Mouse (Mus musculus): ENCODE measurements around the gene Wdr78. TPM values are rescaled to one million over a fixed set of nuclear protein-coding genes. Genes with fewer than 3 reads are reported as not detected.

The Wdr78 gene
- polyA plus RNA-seq (2012; rRNA removed) = 4.1 and 5.3 TPM in 2 replicates

- peak; percentile 97 to 98 for DNase-seq
- peak within 1 kb of the TSS; percentile 87 for H3K27ac ChIP-seq (ENCODE audit: insufficient read depth, low read length)
- peak within 1 kb of the TSS; percentile 82 for H3K4me3 ChIP-seq (replicated peaks; ENCODE audit: insufficient read depth, low read depth, low read length)
- under 1% methylated on average over 89 of the region's 90 CpGs for WGBS
- peaks cover 3% of the 10 kb centered on the region; the same call in 1 of the 2 replicates for H3K4me1 ChIP-seq (ENCODE audit: control insufficient read depth, insufficient read depth, low read length)
- no peaks in the 10 kb centered on the region for H3K27me3 ChIP-seq (ENCODE audit: control insufficient read depth, insufficient read depth, low read length)
- TF ChIP-seq CTCF (IDR thresholded peaks at IDR 0.05; ENCODE audit: borderline replicate concordance, insufficient read depth, low read depth, low read length) (no peak), POLR2A (IDR thresholded peaks at IDR 0.05; ENCODE audit: borderline replicate concordance, insufficient read depth, low read length) (peak; percentile 74; the same call in 1 of the 2 replicates)
Observed at GRCm38 (mm10) chr4:103114184-103115111, at the start of gene Wdr78, which contains the start of gene Mier1. Gene Wdr78 (minus strand): TSS chr4:103114555. Gene Mier1 (plus strand): TSS chr4:103114390.

GRCm38 (mm10) chr4:103158781-103159180 lies 44.4 kb upstream of the Wdr78 start:
- Histone ChIP-seq H3K27me3 (ENCODE audit: control insufficient read depth, insufficient read depth, low read length) (no peaks in the 10 kb centered on the region), H3K27ac (ENCODE audit: insufficient read depth, low read length) (no peak overlapping the region), H3K4me1 (ENCODE audit: control insufficient read depth, insufficient read depth, low read length) (no peaks in the 10 kb centered on the region)

GRCm38 (mm10) chr4:103151946-103152345 lies 37.6 kb upstream of the Wdr78 start:
- WGBS = 58% methylated on average over 5 of the region's 5 CpGs
- TF ChIP-seq POLR2A (IDR thresholded peaks at IDR 0.05; ENCODE audit: borderline replicate concordance, insufficient read depth, low read length) (no peak), CTCF (IDR thresholded peaks at IDR 0.05; ENCODE audit: borderline replicate concordance, insufficient read depth, low read depth, low read length) (no peak)
- Histone ChIP-seq H3K4me1 (ENCODE audit: control insufficient read depth, insufficient read depth, low read length) (no peaks in the 10 kb centered on the region), H3K27ac (ENCODE audit: insufficient read depth, low read length) (no peak overlapping the region), H3K4me3 (replicated peaks; ENCODE audit: insufficient read depth, low read depth, low read length) (no peak overlapping the region), H3K27me3 (ENCODE audit: control insufficient read depth, insufficient read depth, low read length) (no peaks in the 10 kb centered on the region)
- no peak for DNase-seq

More at GRCm38 (mm10) chr4:103158781-103159180, 44.4 kb upstream of the Wdr78 start:
- TF ChIP-seq CTCF (IDR thresholded peaks at IDR 0.05; ENCODE audit: borderline replicate concordance, insufficient read depth, low read depth, low read length) = no peak
- no peak for TF ChIP-seq POLR2A (IDR thresholded peaks at IDR 0.05; ENCODE audit: borderline replicate concordance, insufficient read depth, low read length)
- DNase-seq = no peak
- H3K4me3 ChIP-seq (replicated peaks; ENCODE audit: insufficient read depth, low read depth, low read length) = no peak overlapping the region
- 89% methylated on average over 4 of the region's 4 CpGs for WGBS

GRCm38 (mm10) chr4:103146339-103146738 lies 32.0 kb upstream of the Wdr78 start:
- no peaks in the 10 kb centered on the region for H3K27me3 ChIP-seq (ENCODE audit: control insufficient read depth, insufficient read depth, low read length)
- no peak overlapping the region for H3K27ac ChIP-seq (ENCODE audit: insufficient read depth, low read length)
- H3K4me3 ChIP-seq (replicated peaks; ENCODE audit: insufficient read depth, low read depth, low read length) = no peak overlapping the region
- 31% methylated on average over 5 of the region's 5 CpGs for WGBS
- peak; percentile 70 to 73 for DNase-seq
- TF ChIP-seq POLR2A (IDR thresholded peaks at IDR 0.05; ENCODE audit: borderline replicate concordance, insufficient read depth, low read length) (no peak), CTCF (IDR thresholded peaks at IDR 0.05; ENCODE audit: borderline replicate concordance, insufficient read depth, low read depth, low read length) (peak; percentile 84)
- no peaks in the 10 kb centered on the region for H3K4me1 ChIP-seq (ENCODE audit: control insufficient read depth, insufficient read depth, low read length)

- H3K27ac ChIP-seq (ENCODE audit: insufficient read depth, low read length) = no peak overlapping the region
- 91% methylated on average over 1 of the region's 1 CpGs for WGBS
- no peak for DNase-seq
- TF ChIP-seq POLR2A (IDR thresholded peaks at IDR 0.05; ENCODE audit: borderline replicate concordance, insufficient read depth, low read length) (no peak), CTCF (IDR thresholded peaks at IDR 0.05; ENCODE audit: borderline replicate concordance, insufficient read depth, low read depth, low read length) (no peak)
- no peaks in the 10 kb centered on the region for H3K27me3 ChIP-seq (ENCODE audit: control insufficient read depth, insufficient read depth, low read length)
- H3K4me1 ChIP-seq (ENCODE audit: control insufficient read depth, insufficient read depth, low read length) = peaks cover 2% of the 10 kb centered on the region; the same call in 1 of the 2 replicates
- no peak overlapping the region for H3K4me3 ChIP-seq (replicated peaks; ENCODE audit: insufficient read depth, low read depth, low read length)
Observed at GRCm38 (mm10) chr4:103136946-103137345, 22.6 kb upstream of the Wdr78 start.

- 88% methylated on average over 4 of the region's 4 CpGs for WGBS
- no peaks in the 10 kb centered on the region for H3K4me1 ChIP-seq (ENCODE audit: control insufficient read depth, insufficient read depth, low read length)
- H3K4me3 ChIP-seq (replicated peaks; ENCODE audit: insufficient read depth, low read depth, low read length) = no peak overlapping the region
- TF ChIP-seq POLR2A (IDR thresholded peaks at IDR 0.05; ENCODE audit: borderline replicate concordance, insufficient read depth, low read length) (no peak), CTCF (IDR thresholded peaks at IDR 0.05; ENCODE audit: borderline replicate concordance, insufficient read depth, low read depth, low read length) (no peak)
- no peak for DNase-seq
- no peak overlapping the region for H3K27ac ChIP-seq (ENCODE audit: insufficient read depth, low read length)
- no peaks in the 10 kb centered on the region for H3K27me3 ChIP-seq (ENCODE audit: control insufficient read depth, insufficient read depth, low read length)
Observed at GRCm38 (mm10) chr4:103126533-103126932, 12.2 kb upstream of the Wdr78 start.

GRCm38 (mm10) chr4:103123606-103124005 lies 9.3 kb upstream of the Wdr78 start:
- Histone ChIP-seq H3K27me3 (ENCODE audit: control insufficient read depth, insufficient read depth, low read length) (no peaks in the 10 kb centered on the region), H3K27ac (ENCODE audit: insufficient read depth, low read length) (no peak overlapping the region), H3K4me1 (ENCODE audit: control insufficient read depth, insufficient read depth, low read length) (0 out of 2 replicates have a peak, but pooled peaks cover 2% of the 10 kb centered on the region), H3K4me3 (replicated peaks; ENCODE audit: insufficient read depth, low read depth, low read length) (no peak overlapping the region)
- no peak for DNase-seq
- TF ChIP-seq POLR2A (IDR thresholded peaks at IDR 0.05; ENCODE audit: borderline replicate concordance, insufficient read depth, low read length) (no peak), CTCF (IDR thresholded peaks at IDR 0.05; ENCODE audit: borderline replicate concordance, insufficient read depth, low read depth, low read length) (no peak)

Data from cerebellum, adult 2 months (tissue).